Mouse (Mus musculus): Measurements from ENCODE around the gene Mterf2. TPM values are rescaled to one million over a fixed set of nuclear protein-coding genes. Genes with fewer than 3 reads are reported as not detected.

Gene Mterf2
- 2.0 and 4.5 TPM in 2 replicates for total RNA-seq (2023)

DNA sequence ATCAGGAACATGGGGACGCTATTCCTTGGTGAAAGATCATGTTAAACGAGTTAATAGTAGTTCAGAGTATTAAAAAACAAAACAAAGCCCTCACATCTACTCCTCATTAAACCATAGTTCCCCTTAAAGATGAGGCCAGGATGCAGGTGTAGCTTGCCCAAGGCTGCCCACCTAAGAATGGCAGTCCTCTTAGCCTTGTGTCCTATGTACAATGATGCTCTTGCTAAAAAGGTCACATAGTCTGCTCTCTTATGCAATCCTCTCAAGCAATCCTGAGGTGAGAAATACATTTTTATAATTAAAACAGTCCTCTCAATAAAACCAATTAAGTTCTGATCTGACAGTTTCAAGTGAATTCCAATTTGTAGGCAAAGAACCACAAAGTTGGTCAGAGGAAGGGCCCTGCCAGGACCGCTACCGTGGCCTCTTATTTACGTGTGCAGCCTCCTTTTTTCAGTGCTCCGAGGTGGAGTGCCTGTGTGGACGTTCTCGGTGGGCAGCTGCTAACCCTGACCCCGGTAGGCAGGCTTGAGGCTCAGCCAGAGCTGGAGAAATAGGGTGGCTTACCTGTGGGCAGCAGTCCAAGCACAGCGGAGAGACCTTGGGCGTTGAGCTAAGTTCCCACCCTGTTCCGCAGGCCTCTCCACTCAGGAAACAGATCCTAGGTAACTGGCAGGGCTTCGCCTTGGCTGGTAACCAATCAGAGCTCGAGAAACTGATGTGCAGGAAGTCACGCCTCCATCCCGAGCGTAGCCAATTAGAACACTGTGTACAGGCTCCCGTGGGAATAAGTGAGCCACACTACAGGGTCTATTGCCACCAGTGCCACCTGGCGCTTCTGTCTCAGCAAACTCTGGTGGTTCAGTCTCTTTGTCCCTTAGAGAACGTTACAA is at the start of gene Mterf2:
Gene Mterf2 (minus strand): TSS at position 633 of the 893 bp plus-strand sequence.

DNA sequence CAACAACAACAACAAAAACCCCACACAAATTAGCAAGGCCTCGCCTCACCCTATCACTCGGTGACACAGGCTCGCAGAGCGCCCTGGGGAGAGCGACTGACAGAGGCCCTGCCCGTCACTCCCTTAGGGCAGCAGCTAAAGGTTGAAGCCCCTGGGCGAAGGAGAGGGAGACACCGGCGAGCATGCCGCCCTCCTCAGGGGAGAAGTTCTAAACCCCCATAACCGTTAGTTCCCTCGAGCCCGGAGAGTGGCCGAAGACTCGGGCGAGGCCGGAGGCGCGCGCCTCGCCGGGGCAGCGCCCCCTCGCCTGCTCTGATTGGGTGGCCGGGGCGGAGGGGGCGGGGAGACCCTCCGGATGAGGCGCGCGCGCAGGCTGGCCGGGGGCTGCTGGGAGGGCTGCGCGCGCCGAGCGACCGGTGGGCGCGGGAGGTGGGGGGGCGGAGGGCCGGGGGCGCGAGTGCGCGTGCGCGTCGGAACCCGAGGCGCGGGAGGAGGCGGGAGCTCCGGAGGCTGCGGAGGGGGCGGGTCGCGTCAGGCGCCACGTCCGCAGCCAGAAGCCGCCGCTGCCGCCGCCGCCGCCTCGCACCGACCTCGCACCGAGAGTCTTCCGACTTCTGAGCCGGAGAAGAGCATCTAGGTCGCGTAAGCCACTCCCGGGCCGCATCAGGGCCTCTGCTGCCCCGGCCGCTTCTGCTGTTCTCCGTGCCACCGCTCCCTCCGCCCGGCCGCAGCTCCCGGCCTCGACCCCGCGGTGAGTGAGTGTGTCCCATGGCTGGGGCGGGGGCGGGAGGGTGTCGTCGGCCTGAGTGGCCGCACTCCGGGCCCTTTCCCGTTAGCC is 25.4 kb downstream of the Mterf2 start, which contains the start of the genes Fhl4 and Tmem263:
Gene Fhl4 (minus strand): TSS at position 249 of the 838 bp plus-strand sequence.
Gene Tmem263 (plus strand): TSS at position 381 of the 838 bp plus-strand sequence.

Other genes starting within 250 kb of the Mterf2 start
- gene Ric8b, start 210.4 kb downstream of the Mterf2 start, total RNA-seq (2023) = 16.2 and 16.5 TPM in 2 replicates
- not detected in 2 replicates for gene Fhl4, start 25.5 kb downstream of the Mterf2 start, total RNA-seq (2023)
- gene Tmem263, start 25.4 kb downstream of the Mterf2 start, total RNA-seq (2023) = 5.6 and 5.9 TPM in 2 replicates
- 27.0 and 38.6 TPM in 2 replicates for gene Cry1, start 57.0 kb upstream of the Mterf2 start, total RNA-seq (2023)

All from neutrophil, adult 65 days (primary cell).